ENCODE assay signal across 29 mouse cellular contexts in genomic region chr5:99415049-99415448, GRCm38 (mm10).
DNase-seq lines count a peak whose midpoint lies in the region; ATAC-seq and TF ChIP-seq lines count a peak whose summit lies in the region.
"Had no signal": no experiment of that assay in that cellular context is flagged by ENCODE, and none has a peak within 500 bp of the region (broad histone marks: within the 10 kb centered on the region; RNA-seq: fewer than 3 reads in every experiment).

No protein-coding gene starts in this region.

- WGBS in midbrain, embryonic 11.5 days, result 85% methylated on average over 2 of the region's 2 CpGs
- 86% methylated on average over 2 of the region's 2 CpGs for WGBS in midbrain, embryonic 13.5 days
- 69% methylated on average over 2 of the region's 2 CpGs for WGBS in small intestine, adult 2 months

- TF ChIP-seq CTCF in small intestine, adult 2 months (IDR thresholded peaks at IDR 0.05; ENCODE audit: extremely low read depth, insufficient read length, insufficient replicate concordance, low read depth, low read length), result no peak

- no peak overlapping the region for H3K4me2 ChIP-seq in midbrain, embryonic 11.5 days
- no peak overlapping the region for H3K4me2 ChIP-seq in midbrain, embryonic 13.5 days (replicated peaks)
- H3K4me2 ChIP-seq: embryonic facial prominence, embryonic 13.5 days; forebrain, embryonic 13.5 days; heart, embryonic 13.5 days; hindbrain, embryonic 13.5 days; intestine, embryonic 15.5 days had no signal

- no peaks in the 10 kb centered on the region for H3K36me3 ChIP-seq in midbrain, embryonic 11.5 days (ENCODE audit: control insufficient read depth, insufficient read depth, low read length)
- no peaks in the 10 kb centered on the region for H3K36me3 ChIP-seq in midbrain, embryonic 13.5 days
- H3K36me3 ChIP-seq in small intestine, adult 2 months (ENCODE audit: control insufficient read depth, insufficient read depth, low read length), result no peaks in the 10 kb centered on the region
- H3K36me3 ChIP-seq: embryonic facial prominence, embryonic 10.5 days; embryonic facial prominence, embryonic 13.5 days; G1E; heart, embryonic 10.5 days; heart, embryonic 13.5 days; hindbrain, embryonic 13.5 days; intestine, embryonic 15.5 days had no signal

- ATAC-seq in midbrain, embryonic 11.5 days (ENCODE audit: low FRiP score), result no peak
- no peak for ATAC-seq in midbrain, embryonic 13.5 days
- peak; percentile 77 for ATAC-seq in common myeloid progenitor, adult 5-6 weeks (replicated peaks; ENCODE audit: low read depth, poor library complexity, severe bottlenecking)
- peak; percentile 82 for ATAC-seq in megakaryocyte, adult 5-6 weeks (ENCODE audit: poor library complexity, severe bottlenecking)
- ATAC-seq: forebrain, embryonic 13.5 days; forebrain, embryonic 16.5 days; hindbrain, embryonic 16.5 days; intestine, embryonic 15.5 days; Patski had no signal

- no peaks in the 10 kb centered on the region for H3K4me1 ChIP-seq in midbrain, embryonic 11.5 days (ENCODE audit: control insufficient read depth, insufficient read depth, low read length)
- no peaks in the 10 kb centered on the region; the same call in 1 of the 2 replicates for H3K4me1 ChIP-seq in midbrain, embryonic 13.5 days (replicated peaks)
- peaks cover 23% of the 10 kb centered on the region for H3K4me1 ChIP-seq in small intestine, adult 2 months (ENCODE audit: control insufficient read depth, insufficient read depth, insufficient read length, low read length)
- H3K4me1 ChIP-seq: embryonic facial prominence, embryonic 10.5 days; forebrain, embryonic 13.5 days; hindbrain, embryonic 13.5 days; intestine, embryonic 15.5 days had no signal

- peaks cover 2% of the 10 kb centered on the region; the same call in 1 of the 2 replicates for H3K27me3 ChIP-seq in midbrain, embryonic 11.5 days (ENCODE audit: control insufficient read depth, insufficient read depth, low read length)
- H3K27me3 ChIP-seq in midbrain, embryonic 13.5 days, result peaks cover 12% of the 10 kb centered on the region
- no peaks in the 10 kb centered on the region for H3K27me3 ChIP-seq in small intestine, adult 2 months (ENCODE audit: control insufficient read depth, insufficient read depth, low read length)
- H3K27me3 ChIP-seq: embryonic facial prominence, embryonic 13.5 days; forebrain, embryonic 13.5 days; heart, embryonic 13.5 days; intestine, embryonic 15.5 days had no signal

- TF ChIP-seq POLR2A in small intestine, adult 2 months (IDR thresholded peaks at IDR 0.05; ENCODE audit: low read depth, low read length), result no peak

- no peaks in the 10 kb centered on the region for H3K9me3 ChIP-seq in midbrain, embryonic 11.5 days (ENCODE audit: control insufficient read depth, low read length)
- H3K9me3 ChIP-seq in midbrain, embryonic 13.5 days, result no peaks in the 10 kb centered on the region
- H3K9me3 ChIP-seq: embryonic facial prominence, embryonic 10.5 days; embryonic facial prominence, embryonic 13.5 days; forebrain, embryonic 13.5 days; heart, embryonic 10.5 days; heart, embryonic 13.5 days; hindbrain, embryonic 13.5 days; intestine, embryonic 15.5 days had no signal

- peak; percentile 37 for DNase-seq in midbrain, embryonic 11.5 days (ENCODE audit: low spot score, missing footprints)
- DNase-seq in ovary, postnatal 14 days (ENCODE audit: low spot score), result no peak
- DNase-seq in heart, adult 8-10 months (ENCODE audit: low spot score), result no peak
- no peak for DNase-seq in cerebellum, adult 11 months
- DNase-seq: adrenal gland, postnatal 25 days; cerebellum, adult 2 months; cerebellum, adult 9-11 months; cerebellum, postnatal 25 days; embryo, embryonic 11 days; gastrocnemius, postnatal 10 days; gastrocnemius, postnatal 36 days; heart, adult 18-20 months; heart, postnatal 14 days had no signal

- no peak overlapping the region for H3K27ac ChIP-seq in midbrain, embryonic 11.5 days (ENCODE audit: low read depth, low read length)
- H3K27ac ChIP-seq in midbrain, embryonic 13.5 days, result no peak overlapping the region
- peak overlapping the region; percentile 39; the same call in 1 of the 2 replicates for H3K27ac ChIP-seq in small intestine, adult 2 months (ENCODE audit: insufficient read depth, low read depth, low read length)
- H3K27ac ChIP-seq: embryonic facial prominence, embryonic 10.5 days; embryonic facial prominence, embryonic 13.5 days; forebrain, embryonic 13.5 days; heart, embryonic 10.5 days; heart, embryonic 13.5 days; hindbrain, embryonic 13.5 days; intestine, embryonic 15.5 days had no signal

- no peak overlapping the region for H3K4me3 ChIP-seq in midbrain, embryonic 11.5 days (ENCODE audit: low read depth, low read length)
- no peak overlapping the region for H3K4me3 ChIP-seq in midbrain, embryonic 13.5 days (replicated peaks)
- no peak overlapping the region for H3K4me3 ChIP-seq in small intestine, adult 2 months (ENCODE audit: low read depth, low read length)
- H3K4me3 ChIP-seq: embryonic facial prominence, embryonic 10.5 days; embryonic facial prominence, embryonic 13.5 days; erythroblast, embryonic 14.5 days; forebrain, embryonic 13.5 days; heart, embryonic 10.5 days; heart, embryonic 13.5 days; hindbrain, embryonic 13.5 days; intestine, embryonic 15.5 days had no signal

- no peak overlapping the region for H3K9ac ChIP-seq in midbrain, embryonic 11.5 days (ENCODE audit: low read length)
- no peak overlapping the region for H3K9ac ChIP-seq in midbrain, embryonic 13.5 days (replicated peaks)
- H3K9ac ChIP-seq: embryonic facial prominence, embryonic 13.5 days; forebrain, embryonic 13.5 days; heart, embryonic 13.5 days; hindbrain, embryonic 13.5 days; intestine, embryonic 15.5 days had no signal

Comparison
In these comparisons a context has a peak if more than half of its experiments do, and no peak if none do; other contexts are left out.
1. ATAC-seq: peak in common myeloid progenitor, adult 5-6 weeks (single experiment) and megakaryocyte, adult 5-6 weeks (single experiment); none in midbrain, embryonic 11.5 days (single experiment) and midbrain, embryonic 13.5 days (single experiment).